Mouse (Mus musculus) kidney, postnatal 4 days (tissue): ENCODE data around the gene Grin2d.
"Not testable (repeated sequence)": the region's sequence is repeated elsewhere in the genome, so short reads cannot be mapped to it uniquely, and the experiment has no call there.

Experiments
- DNase-seq, 2 experiments: peaks; one replicate each; pipeline ENCODE4 v3.0.0; 2021; ENCODE audit warnings: mixed read lengths in 2 of 2

Grin2d gene

DNA sequence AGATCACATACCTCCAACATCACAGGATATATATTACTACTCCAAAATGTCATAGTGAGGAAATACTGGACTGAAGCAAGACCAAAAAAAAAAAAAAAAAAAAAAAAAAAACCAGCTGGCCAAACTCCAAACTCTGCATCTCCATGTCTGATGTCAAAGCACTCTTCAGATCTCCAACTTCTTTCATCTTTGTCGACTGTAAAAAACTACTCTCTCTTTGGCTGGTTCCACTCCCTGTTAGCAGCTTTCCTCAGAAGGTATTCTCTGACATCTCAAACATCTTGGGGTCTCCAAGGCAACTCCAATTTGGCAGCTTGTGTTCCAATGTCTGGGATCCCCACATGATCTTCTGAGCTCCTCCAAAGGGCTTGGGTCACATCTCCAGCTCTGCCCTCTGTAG is at the start of gene Grin2d:
Gene Grin2d (minus strand): TSS at position 101 of the 400 bp plus-strand sequence.
- DNase-seq: not testable (repeated sequence)

- DNase-seq: peak; percentile 69 to 77
Measured at GRCm38 (mm10) chr7:45924429-45924816, 46.2 kb upstream of the Grin2d start.

- DNase-seq: peak; percentile 82 to 90
Measured at GRCm38 (mm10) chr7:45923762-45924428, 45.7 kb upstream of the Grin2d start, which contains the start of gene Ccdc114. TSS of gene Ccdc114 (plus strand) at chr7:45924072.

- peak; percentile 95 to 97 for DNase-seq
Measured at GRCm38 (mm10) chr7:45922928-45923761, 45.0 kb upstream of the Grin2d start.

DNA sequence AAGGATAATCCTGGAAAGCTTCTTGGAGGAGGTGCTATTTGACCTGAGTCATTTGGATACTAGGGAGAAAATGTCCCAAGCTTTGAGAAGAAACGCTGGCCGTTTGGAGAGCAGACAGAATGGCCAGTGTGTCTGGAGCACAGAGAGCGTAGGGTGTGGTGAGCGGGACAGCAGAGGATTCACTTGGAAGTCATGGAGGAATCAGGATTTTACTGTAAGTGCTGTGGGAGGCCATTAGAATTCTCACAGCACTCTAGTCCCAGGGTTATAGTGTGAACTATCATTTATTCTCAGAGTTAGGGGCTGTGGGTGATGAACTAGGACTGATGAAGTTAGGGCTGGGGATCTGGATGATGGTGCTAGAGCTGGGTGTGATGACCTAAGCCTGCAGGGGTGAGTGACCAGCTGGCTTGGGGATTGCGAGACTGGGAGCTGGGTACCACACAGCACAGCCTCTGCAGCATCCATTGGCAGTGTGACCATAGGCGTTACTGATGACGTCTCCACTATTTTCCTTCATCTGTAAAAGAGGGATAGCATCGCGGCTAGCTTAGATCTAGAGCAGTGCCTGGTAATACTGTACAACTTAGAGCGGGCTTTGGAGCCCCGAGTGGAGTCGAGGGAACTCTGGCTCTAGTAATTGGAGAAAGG is 43.9 kb upstream of the Grin2d start:
- no peak for DNase-seq

DNA sequence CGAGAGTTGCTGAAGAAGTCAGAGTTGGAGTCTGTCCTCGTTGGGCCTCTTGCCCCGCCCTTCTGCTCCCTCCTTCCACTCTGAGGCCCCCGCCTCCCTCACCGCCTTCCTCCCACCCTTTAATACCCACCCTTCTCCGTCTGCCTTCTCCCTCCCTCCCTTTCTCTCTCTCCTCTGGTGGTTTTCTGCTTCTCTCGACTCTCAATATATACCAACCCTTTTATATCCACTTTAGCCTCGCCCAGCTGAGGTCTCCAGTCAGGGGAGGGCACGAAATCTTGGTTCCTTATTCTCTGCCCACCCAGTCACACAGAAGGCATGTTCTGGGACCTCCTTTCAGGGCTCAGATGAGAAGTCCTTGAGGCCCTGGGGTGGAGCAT is 43.1 kb upstream of the Grin2d start, which contains the start of gene Emp3:
Gene Emp3 (minus strand): TSS at position 163 of the 380 bp plus-strand sequence.
- peak; percentile 73 to 81 for DNase-seq

GRCm38 (mm10) chr7:45920583-45921241 is 42.5 kb upstream of the Grin2d start:
- DNase-seq: peak; percentile 39 to 51

GRCm38 (mm10) chr7:45919761-45920160 is 41.6 kb upstream of the Grin2d start:
- DNase-seq: no peak

DNA sequence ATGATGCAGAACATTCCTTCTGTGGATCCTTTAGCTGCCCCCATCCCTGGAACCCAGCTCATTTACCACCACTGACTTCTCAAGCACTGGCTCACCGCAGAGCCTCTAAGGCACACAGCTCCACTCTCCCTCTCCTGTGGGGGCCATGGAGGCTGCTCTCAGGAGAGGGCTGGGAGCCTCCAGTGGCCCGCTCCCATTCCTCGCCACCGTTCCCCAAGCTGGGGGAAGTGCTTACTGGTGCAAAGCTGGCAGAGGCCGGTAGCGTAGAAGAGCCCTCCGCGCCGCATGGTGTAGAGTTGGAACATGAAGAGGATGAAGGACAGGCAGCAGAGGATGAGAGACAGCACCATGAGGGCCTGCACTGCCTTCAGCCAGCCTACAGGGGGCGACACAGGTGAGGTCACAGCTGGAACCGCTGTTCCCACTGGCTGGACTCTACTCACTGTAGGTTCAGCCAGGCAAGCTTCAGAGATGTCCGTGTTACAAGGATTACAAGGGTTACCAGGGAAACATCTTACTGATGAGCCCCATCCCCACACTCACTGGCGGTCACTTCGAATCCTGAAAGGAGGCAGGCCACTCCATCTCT is 41.0 kb upstream of the Grin2d start:
- peak; percentile 33 to 49 for DNase-seq

DNA sequence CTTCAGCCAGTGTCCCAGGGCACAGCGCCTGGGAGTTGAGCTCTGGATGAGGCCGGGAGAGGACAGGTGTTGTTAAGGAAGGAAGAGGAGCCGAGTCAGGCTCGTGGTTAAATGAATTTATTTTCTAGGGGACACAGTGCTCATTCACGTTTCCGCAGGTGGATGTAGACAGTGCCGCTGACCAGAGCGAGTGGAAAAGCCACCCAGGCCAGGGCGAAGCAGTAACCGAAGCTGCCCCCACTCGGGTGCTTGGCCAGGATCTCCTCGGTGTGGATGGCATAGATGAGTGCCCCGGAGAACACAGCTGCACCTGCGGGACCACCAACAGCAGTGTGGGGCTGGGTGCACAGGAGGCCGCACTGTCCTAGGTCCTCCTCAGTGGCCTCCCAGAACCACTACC is 39.7 kb upstream of the Grin2d start:
- DNase-seq: no peak

DNA sequence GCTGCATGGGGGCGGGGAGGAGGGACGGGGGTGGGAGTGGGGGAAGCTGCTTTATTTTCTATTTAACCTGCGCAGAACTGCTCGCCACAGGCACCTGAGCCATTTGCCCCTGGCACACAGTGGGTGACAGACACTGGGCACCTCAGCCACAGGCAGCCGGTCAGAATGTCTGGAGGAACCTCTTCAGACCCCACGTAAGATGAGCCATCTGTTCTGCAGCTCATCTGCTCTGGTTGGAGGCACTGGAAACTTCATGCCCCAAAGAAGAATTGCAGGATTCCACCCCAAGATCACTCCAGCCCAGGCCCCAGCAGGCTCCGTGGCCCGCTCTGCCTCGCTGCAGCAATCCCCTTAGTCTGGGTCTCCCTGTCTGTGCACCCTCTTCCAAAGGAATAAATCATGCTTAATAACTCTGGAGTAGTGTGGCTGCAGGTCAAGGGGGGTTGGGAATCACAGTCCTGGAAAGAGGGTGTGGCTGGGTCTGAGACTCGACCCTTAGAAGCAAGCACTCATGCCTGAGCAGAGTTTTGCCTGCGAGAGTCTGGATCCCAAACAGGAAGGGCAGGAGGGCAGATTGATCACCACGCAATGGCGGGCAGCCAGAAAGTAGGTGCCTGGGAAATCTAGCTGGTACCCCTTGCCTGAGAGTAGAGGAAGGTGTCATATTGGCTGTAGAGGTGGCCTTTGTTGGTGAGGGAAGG is 39.0 kb upstream of the Grin2d start:
- DNase-seq: peak; percentile 53 to 63

DNA sequence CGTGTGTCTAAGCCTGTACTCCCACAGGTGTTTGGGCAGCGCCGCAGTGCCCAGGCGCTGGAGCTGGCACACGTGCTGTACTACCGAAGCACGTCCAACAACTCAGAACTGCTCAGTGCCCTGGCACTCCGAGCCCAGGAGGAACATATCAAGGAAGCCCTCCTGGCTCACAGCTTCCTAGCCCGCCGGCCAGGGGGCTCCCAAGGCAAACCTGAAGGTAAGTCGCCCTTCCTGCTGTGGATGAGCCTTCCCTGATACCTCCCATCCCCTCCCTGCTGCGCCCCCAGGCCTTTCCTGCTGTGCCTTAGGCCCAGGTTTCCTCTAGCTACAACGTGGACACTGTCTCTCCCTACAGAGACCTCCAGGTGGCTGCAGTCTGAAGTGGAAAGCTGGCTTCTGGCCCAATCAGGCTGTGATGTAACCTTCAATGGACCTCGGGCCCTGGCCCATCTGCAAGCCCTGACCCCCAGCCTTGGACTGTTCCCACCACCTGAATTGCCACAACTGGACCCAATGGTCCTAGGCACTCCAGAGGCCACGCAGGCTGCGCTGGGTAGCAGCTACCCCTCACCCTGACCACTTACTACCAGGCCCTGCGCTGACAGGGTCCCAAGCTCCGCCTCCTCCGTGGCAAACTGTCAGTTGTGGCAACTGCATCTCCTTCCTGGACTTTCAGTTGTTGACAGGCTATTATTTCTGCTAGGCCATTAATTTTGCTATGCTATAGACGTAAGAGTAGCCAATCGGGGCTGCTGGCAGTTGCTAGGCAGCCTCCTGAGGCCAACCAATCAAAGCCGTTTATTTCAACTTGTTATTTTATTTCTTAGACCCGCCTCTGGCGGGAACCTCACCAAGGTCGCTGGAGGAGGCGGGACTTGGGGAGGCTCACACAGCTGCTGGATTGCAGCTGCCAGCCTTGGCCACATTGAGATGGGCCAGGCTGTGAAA is 38.2 kb upstream of the Grin2d start:
- peak; percentile 86 to 93 for DNase-seq

GRCm38 (mm10) chr7:45915011-45915410 is 36.8 kb upstream of the Grin2d start:
- no peak for DNase-seq

- DNase-seq: no peak
Measured at GRCm38 (mm10) chr7:45914067-45914466, 35.9 kb upstream of the Grin2d start.

DNA sequence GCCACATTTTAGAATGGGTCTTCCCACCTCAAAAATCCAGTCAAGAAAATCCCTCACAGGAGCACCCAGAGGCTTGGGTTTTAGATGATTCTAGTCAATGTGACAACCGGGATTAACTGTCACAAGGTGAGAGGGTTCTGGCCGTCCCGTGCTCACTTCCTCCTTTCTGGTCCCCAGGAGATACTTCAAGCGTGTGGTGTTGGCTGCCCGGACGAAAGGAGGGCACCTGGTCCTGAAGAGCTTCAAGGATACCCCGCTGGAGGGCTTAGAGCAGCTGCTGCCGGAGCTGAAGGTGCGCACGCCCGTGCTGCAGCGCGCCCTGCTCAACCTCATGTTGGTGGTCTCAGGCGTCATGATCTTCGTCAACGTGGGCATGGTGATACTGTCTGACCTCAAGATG is 31.0 kb upstream of the Grin2d start:
- no peak for DNase-seq

GRCm38 (mm10) chr7:45908384-45908783 is 30.2 kb upstream of the Grin2d start:
- no peak for DNase-seq

GRCm38 (mm10) chr7:45906622-45907021 is 28.4 kb upstream of the Grin2d start:
- DNase-seq: no peak

GRCm38 (mm10) chr7:45902481-45903002 is 24.4 kb upstream of the Grin2d start:
- DNase-seq: no peak

DNA sequence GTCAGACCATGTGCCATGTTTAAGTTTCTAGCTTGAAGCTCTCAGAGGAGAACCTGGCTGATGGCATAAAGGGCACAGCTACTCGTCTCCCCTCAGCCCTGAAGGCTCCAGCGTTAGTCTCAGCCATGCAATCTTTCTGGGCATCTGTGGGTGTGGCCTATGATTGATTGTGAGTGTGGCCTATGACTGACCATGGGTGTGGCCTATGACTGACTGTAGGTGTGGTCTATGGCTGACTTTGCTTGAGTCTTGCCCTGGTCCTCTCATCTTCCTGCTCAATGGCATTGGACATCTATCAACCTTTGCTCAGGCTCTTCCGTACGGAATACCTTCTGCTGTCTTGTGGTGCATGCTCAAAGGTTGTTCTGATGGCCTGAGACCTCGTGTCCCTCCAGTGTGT is 23.4 kb upstream of the Grin2d start:
- DNase-seq: peak; percentile 65 to 73

DNA sequence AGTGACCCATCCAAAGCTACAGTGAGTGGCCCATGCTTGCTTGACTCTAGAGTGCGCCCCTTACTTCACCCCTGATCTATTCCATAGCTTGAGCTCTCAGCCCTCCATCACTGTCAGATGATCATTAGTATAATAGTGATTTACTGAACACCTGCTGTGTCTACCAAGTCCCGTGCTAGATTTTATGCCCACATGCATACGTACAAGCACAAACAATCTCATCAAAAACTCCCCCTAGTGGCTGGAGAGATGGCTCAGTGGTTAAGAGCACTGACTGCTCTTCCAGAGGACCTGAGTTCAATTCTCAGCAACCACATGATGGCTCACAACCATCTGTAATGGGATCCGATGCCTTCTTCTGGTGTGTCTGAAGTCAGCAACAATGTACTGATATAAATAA is 19.9 kb upstream of the Grin2d start:
- DNase-seq: not testable (repeated sequence)
